Mouse (Mus musculus): ENCODE results near the gene Otulin.

- TF ChIP-seq SMC3 (IDR thresholded peaks at IDR 0.05; ENCODE audit: low read depth, low read length) (no peak), POLR2A (IDR thresholded peaks at IDR 0.05; ENCODE audit: control insufficient read depth in 1 of 2, insufficient read depth in 1 of 2, low read depth in 1 of 2, low read length in 2 of 2, poor library complexity in 1 of 2) (no peak), CHD1 (IDR thresholded peaks at IDR 0.05; ENCODE audit: low read depth, low read length) (no peak)
Measured at GRCm38 (mm10) chr15:27600524-27600923, 30.0 kb downstream of the Otulin start.

Measured in MEL (cell line).